Mouse (Mus musculus): ENCODE data around the gene Slc13a4. TPM values are rescaled to one million over a fixed set of nuclear protein-coding genes. Genes with fewer than 3 reads are reported as not detected.
A peak's percentile ranks its signal among the peaks of the same experiment; 100 is the strongest.

The Slc13a4 gene
- polyA plus RNA-seq (2015; fragmentation: Nextera tagmentation; extraction: Ambion mirVana), result 0.22 and 0.34 TPM in 2 replicates

DNA sequence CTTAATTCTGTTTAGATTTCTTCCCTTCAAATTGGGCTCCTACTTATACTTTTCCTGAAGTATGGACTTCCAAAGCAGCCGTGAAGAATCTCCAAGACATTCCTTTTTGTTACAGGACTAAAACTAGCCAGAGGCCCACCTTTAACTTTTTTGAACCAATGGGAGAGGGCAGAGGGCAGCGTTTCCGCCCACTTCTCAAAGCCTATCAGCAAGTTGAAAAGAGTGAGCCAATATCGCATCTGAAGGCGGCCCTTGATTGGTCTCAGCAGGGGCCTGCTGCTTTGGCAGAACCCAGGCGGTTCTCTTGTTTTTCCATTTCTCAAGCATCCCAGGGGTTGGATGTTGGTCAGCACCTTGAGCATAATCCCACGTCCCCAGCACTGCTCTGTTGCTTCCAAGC is at the start of gene Slc13a4:
Gene Slc13a4, minus strand, starts transcription at position 95 of the 400 bp plus-strand sequence.
- Histone ChIP-seq H3K9ac (ENCODE audit: low read length) (no peak within 1 kb of the TSS), H3K27me3 (ENCODE audit: control insufficient read depth, insufficient read depth, low read length) (no peaks in the 10 kb centered on the region), H3K4me2 (ENCODE audit: low read depth, low read length) (no peak within 1 kb of the TSS), H3K36me3 (ENCODE audit: control insufficient read depth, insufficient read depth, low read length) (no peaks in the 10 kb centered on the region), H3K4me3 (replicated peaks; ENCODE audit: low read length) (no peak within 1 kb of the TSS), H3K9me3 (replicated peaks; ENCODE audit: control insufficient read depth, low read length) (no peaks in the 10 kb centered on the region), H3K4me1 (ENCODE audit: control insufficient read depth, insufficient read depth, low read length) (no peaks in the 10 kb centered on the region), H3K27ac (ENCODE audit: low read length) (no peak within 1 kb of the TSS)
- no peak for ATAC-seq (ENCODE audit: insufficient read depth, low FRiP score)
- WGBS, result 42% methylated on average over 7 of the region's 7 CpGs

GRCm38 (mm10) chr6:35355320-35355719 is 47.4 kb upstream of the Slc13a4 start:
- H3K27me3 ChIP-seq (ENCODE audit: control insufficient read depth, insufficient read depth, low read length), result no peaks in the 10 kb centered on the region
- WGBS, result 89% methylated on average over 3 of the region's 3 CpGs

GRCm38 (mm10) chr6:35354622-35354998 is 46.7 kb upstream of the Slc13a4 start:
- no peak overlapping the region for H3K4me2 ChIP-seq (ENCODE audit: low read depth, low read length)
- WGBS, result 21% methylated on average over 6 of the region's 6 CpGs
- ATAC-seq (ENCODE audit: insufficient read depth, low FRiP score), result no peak

More at GRCm38 (mm10) chr6:35355320-35355719, 47.4 kb upstream of the Slc13a4 start:
- ATAC-seq (ENCODE audit: insufficient read depth, low FRiP score), result no peak
- peaks cover 10% of the 10 kb centered on the region; the same call in 1 of the 2 replicates for H3K4me1 ChIP-seq (ENCODE audit: control insufficient read depth, insufficient read depth, low read length)
- no peak overlapping the region for H3K4me2 ChIP-seq (ENCODE audit: low read depth, low read length)
- H3K36me3 ChIP-seq (ENCODE audit: control insufficient read depth, insufficient read depth, low read length), result no peaks in the 10 kb centered on the region
- H3K4me3 ChIP-seq (replicated peaks; ENCODE audit: low read length), result no peak overlapping the region
- H3K9ac ChIP-seq (ENCODE audit: low read length), result no peak overlapping the region
- H3K9me3 ChIP-seq (replicated peaks; ENCODE audit: control insufficient read depth, low read length), result no peaks in the 10 kb centered on the region
- no peak overlapping the region for H3K27ac ChIP-seq (ENCODE audit: low read length)

GRCm38 (mm10) chr6:35353846-35354621 is 46.1 kb upstream of the Slc13a4 start:
- ATAC-seq (ENCODE audit: insufficient read depth, low FRiP score), result no peak
- peak overlapping the region; percentile 17; the same call in 1 of the 2 replicates for H3K4me2 ChIP-seq (ENCODE audit: low read depth, low read length)
- no peak overlapping the region for H3K27ac ChIP-seq (ENCODE audit: low read length)
- H3K27me3 ChIP-seq (ENCODE audit: control insufficient read depth, insufficient read depth, low read length), result no peaks in the 10 kb centered on the region
- 22% methylated on average over 15 of the region's 18 CpGs for WGBS
- no peak overlapping the region for H3K4me3 ChIP-seq (replicated peaks; ENCODE audit: low read length)
- H3K4me1 ChIP-seq (ENCODE audit: control insufficient read depth, insufficient read depth, low read length), result peaks cover 10% of the 10 kb centered on the region; the same call in 1 of the 2 replicates
- no peak overlapping the region for H3K9ac ChIP-seq (ENCODE audit: low read length)
- no peaks in the 10 kb centered on the region for H3K9me3 ChIP-seq (replicated peaks; ENCODE audit: control insufficient read depth, low read length)
- no peaks in the 10 kb centered on the region for H3K36me3 ChIP-seq (ENCODE audit: control insufficient read depth, insufficient read depth, low read length)

More at GRCm38 (mm10) chr6:35354622-35354998, 46.7 kb upstream of the Slc13a4 start:
- H3K9me3 ChIP-seq (replicated peaks; ENCODE audit: control insufficient read depth, low read length), result no peaks in the 10 kb centered on the region
- no peak overlapping the region for H3K4me3 ChIP-seq (replicated peaks; ENCODE audit: low read length)
- no peaks in the 10 kb centered on the region for H3K36me3 ChIP-seq (ENCODE audit: control insufficient read depth, insufficient read depth, low read length)
- peaks cover 10% of the 10 kb centered on the region; the same call in 1 of the 2 replicates for H3K4me1 ChIP-seq (ENCODE audit: control insufficient read depth, insufficient read depth, low read length)
- no peak overlapping the region for H3K9ac ChIP-seq (ENCODE audit: low read length)
- H3K27ac ChIP-seq (ENCODE audit: low read length), result no peak overlapping the region
- no peaks in the 10 kb centered on the region for H3K27me3 ChIP-seq (ENCODE audit: control insufficient read depth, insufficient read depth, low read length)

GRCm38 (mm10) chr6:35353416-35353815 is 45.5 kb upstream of the Slc13a4 start:
- no peak for ATAC-seq (ENCODE audit: insufficient read depth, low FRiP score)
- no peak overlapping the region for H3K4me3 ChIP-seq (replicated peaks; ENCODE audit: low read length)
- H3K4me2 ChIP-seq (ENCODE audit: low read depth, low read length), result no peak overlapping the region
- H3K27ac ChIP-seq (ENCODE audit: low read length), result no peak overlapping the region
- H3K4me1 ChIP-seq (ENCODE audit: control insufficient read depth, insufficient read depth, low read length), result peaks cover 10% of the 10 kb centered on the region; the same call in 1 of the 2 replicates
- 65% methylated on average over 5 of the region's 5 CpGs for WGBS
- H3K9me3 ChIP-seq (replicated peaks; ENCODE audit: control insufficient read depth, low read length), result no peaks in the 10 kb centered on the region
- H3K27me3 ChIP-seq (ENCODE audit: control insufficient read depth, insufficient read depth, low read length), result no peaks in the 10 kb centered on the region
- no peak overlapping the region for H3K9ac ChIP-seq (ENCODE audit: low read length)
- H3K36me3 ChIP-seq (ENCODE audit: control insufficient read depth, insufficient read depth, low read length), result no peaks in the 10 kb centered on the region

DNA sequence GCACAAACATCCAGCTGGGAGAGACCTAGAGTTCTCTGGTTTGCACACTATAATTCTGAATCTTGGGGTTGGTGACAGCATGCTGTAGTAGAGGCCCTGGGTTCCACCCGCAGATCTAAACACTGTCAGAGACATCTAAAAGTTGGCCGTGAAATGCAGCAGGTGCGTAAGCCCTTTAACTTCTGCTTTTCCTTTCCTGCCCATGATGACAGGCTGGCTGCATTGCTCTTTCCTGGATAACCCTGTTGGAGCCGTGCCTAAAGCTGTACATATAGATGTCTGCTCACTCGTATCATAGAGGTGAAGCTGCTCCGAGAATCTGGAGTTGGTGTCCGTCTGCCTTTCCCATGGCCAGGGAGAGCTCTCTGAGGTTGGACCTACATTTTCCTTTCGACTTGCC is 44.9 kb upstream of the Slc13a4 start:
- no peak overlapping the region for H3K9ac ChIP-seq (ENCODE audit: low read length)
- H3K4me2 ChIP-seq (ENCODE audit: low read depth, low read length), result no peak overlapping the region
- H3K36me3 ChIP-seq (ENCODE audit: control insufficient read depth, insufficient read depth, low read length), result no peaks in the 10 kb centered on the region
- no peak for ATAC-seq (ENCODE audit: insufficient read depth, low FRiP score)
- no peaks in the 10 kb centered on the region for H3K9me3 ChIP-seq (replicated peaks; ENCODE audit: control insufficient read depth, low read length)
- H3K4me3 ChIP-seq (replicated peaks; ENCODE audit: low read length), result no peak overlapping the region
- H3K27ac ChIP-seq (ENCODE audit: low read length), result no peak overlapping the region
- peaks cover 10% of the 10 kb centered on the region; the same call in 1 of the 2 replicates for H3K4me1 ChIP-seq (ENCODE audit: control insufficient read depth, insufficient read depth, low read length)
- no peaks in the 10 kb centered on the region for H3K27me3 ChIP-seq (ENCODE audit: control insufficient read depth, insufficient read depth, low read length)
- 68% methylated on average over 8 of the region's 8 CpGs for WGBS

DNA sequence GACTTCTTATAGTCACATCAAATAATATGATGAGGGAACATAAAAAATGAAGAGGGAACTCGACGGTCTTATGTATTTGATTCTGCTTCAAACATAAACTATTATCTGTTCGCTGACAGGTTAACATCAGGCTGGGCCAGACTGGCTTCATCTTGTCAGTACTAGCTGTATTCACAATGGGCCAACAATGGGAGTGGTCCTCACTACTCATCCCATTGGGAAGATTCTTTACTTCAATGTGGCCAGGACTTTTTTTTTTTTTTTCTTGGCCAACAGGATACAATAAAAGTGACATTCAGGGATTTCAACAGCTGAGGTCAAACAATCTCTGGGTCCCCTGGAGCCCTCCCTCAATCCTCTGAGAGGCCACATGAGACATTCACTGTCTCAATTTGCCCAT is 43.9 kb upstream of the Slc13a4 start:
- Histone ChIP-seq H3K9ac (ENCODE audit: low read length) (no peak overlapping the region), H3K4me3 (replicated peaks; ENCODE audit: low read length) (no peak overlapping the region), H3K4me2 (ENCODE audit: low read depth, low read length) (no peak overlapping the region), H3K4me1 (ENCODE audit: control insufficient read depth, insufficient read depth, low read length) (peaks cover 10% of the 10 kb centered on the region; the same call in 1 of the 2 replicates), H3K36me3 (ENCODE audit: control insufficient read depth, insufficient read depth, low read length) (no peaks in the 10 kb centered on the region), H3K27ac (ENCODE audit: low read length) (no peak overlapping the region), H3K27me3 (ENCODE audit: control insufficient read depth, insufficient read depth, low read length) (no peaks in the 10 kb centered on the region), H3K9me3 (replicated peaks; ENCODE audit: control insufficient read depth, low read length) (no peaks in the 10 kb centered on the region)
- ATAC-seq (ENCODE audit: insufficient read depth, low FRiP score), result no peak
- 85% methylated on average over 3 of the region's 3 CpGs for WGBS

DNA sequence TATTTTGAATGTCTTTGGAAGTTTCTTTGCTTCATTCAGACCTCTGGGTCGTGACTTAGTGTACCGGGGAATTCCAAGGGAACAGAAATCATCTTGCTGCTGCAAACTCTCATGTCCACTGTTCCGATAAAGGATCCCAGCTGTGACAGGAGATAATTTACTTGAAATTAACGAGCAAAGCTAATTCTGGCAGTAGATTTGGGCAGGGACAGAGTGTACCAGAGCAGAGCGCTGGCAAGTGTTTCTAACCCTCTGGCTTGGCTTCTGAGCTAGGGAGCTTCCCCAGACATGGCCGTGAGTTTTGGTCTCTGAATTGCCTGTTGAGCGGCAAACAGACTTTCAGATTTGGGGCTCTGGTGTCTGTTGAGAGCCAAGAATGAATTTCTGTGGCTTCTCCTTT is 41.9 kb upstream of the Slc13a4 start:
- H3K36me3 ChIP-seq (ENCODE audit: control insufficient read depth, insufficient read depth, low read length), result no peaks in the 10 kb centered on the region
- no peaks in the 10 kb centered on the region for H3K9me3 ChIP-seq (replicated peaks; ENCODE audit: control insufficient read depth, low read length)
- H3K27me3 ChIP-seq (ENCODE audit: control insufficient read depth, insufficient read depth, low read length), result no peaks in the 10 kb centered on the region
- H3K9ac ChIP-seq (ENCODE audit: low read length), result no peak overlapping the region
- no peak overlapping the region for H3K4me2 ChIP-seq (ENCODE audit: low read depth, low read length)
- H3K4me3 ChIP-seq (replicated peaks; ENCODE audit: low read length), result no peak overlapping the region
- 39% methylated on average over 7 of the region's 7 CpGs for whole genome bisulfite sequencing
- H3K4me1 ChIP-seq (ENCODE audit: control insufficient read depth, insufficient read depth, low read length), result peaks cover 10% of the 10 kb centered on the region; the same call in 1 of the 2 replicates
- H3K27ac ChIP-seq (ENCODE audit: low read length), result no peak overlapping the region
- ATAC-seq (ENCODE audit: insufficient read depth, low FRiP score), result no peak

DNA sequence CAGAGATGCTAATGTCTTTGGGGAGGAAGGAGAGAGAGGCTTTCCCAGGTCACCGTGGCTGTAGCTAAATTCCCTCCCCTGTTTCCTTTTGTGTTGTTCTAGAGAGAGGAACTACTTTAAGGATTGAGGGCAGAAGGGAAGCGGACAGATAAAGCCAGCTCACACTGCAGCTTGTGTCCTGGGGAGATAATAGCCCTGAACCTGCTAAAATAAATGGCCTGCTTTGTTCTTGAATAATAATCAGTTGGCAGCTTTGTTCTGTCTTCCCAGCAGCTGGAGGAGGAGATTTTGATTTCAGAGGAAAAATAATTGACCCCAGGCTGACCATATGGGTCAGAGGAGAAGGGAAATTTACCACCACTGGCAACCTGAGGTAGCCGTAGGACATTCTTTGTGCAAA is 30.7 kb upstream of the Slc13a4 start:
- Histone ChIP-seq H3K9me3 (replicated peaks; ENCODE audit: control insufficient read depth, low read length) (no peaks in the 10 kb centered on the region), H3K27ac (ENCODE audit: low read length) (no peak overlapping the region), H3K36me3 (ENCODE audit: control insufficient read depth, insufficient read depth, low read length) (no peaks in the 10 kb centered on the region), H3K4me3 (replicated peaks; ENCODE audit: low read length) (no peak overlapping the region), H3K9ac (ENCODE audit: low read length) (no peak overlapping the region), H3K4me1 (ENCODE audit: control insufficient read depth, insufficient read depth, low read length) (no peaks in the 10 kb centered on the region), H3K4me2 (ENCODE audit: low read depth, low read length) (no peak overlapping the region), H3K27me3 (ENCODE audit: control insufficient read depth, insufficient read depth, low read length) (no peaks in the 10 kb centered on the region)
- WGBS, result 32% methylated on average over 3 of the region's 3 CpGs
- no peak for ATAC-seq (ENCODE audit: insufficient read depth, low FRiP score)
